Mouse (Mus musculus) liver, embryonic 14.5 days (tissue): ENCODE data around the gene Dpp8.

Source experiments
- CTCF ChIP-seq: IDR thresholded peaks from 2 replicates; pipeline ENCODE4 v1.5.1; 2016; ENCODE audit warnings: antibody characterized with exemption, low read depth, control low read depth
- EP300 ChIP-seq: IDR thresholded peaks from 2 replicates; pipeline ENCODE4 v1.6.1; 2016; ENCODE audit warnings: antibody characterized with exemption, low read depth

- TF ChIP-seq CTCF (no peak), EP300 (no peak)
These were observed 69.6 kb downstream of the Dpp8 start for GRCm38 (mm10) chr9:65101686-65102376.
